Mouse (Mus musculus): Measurements from ENCODE around the gene Gm11168.
"Not testable (repeated sequence)": the region's sequence is repeated elsewhere in the genome, so short reads cannot be mapped to it uniquely, and the experiment has no call there.

Gm11168 gene

DNA sequence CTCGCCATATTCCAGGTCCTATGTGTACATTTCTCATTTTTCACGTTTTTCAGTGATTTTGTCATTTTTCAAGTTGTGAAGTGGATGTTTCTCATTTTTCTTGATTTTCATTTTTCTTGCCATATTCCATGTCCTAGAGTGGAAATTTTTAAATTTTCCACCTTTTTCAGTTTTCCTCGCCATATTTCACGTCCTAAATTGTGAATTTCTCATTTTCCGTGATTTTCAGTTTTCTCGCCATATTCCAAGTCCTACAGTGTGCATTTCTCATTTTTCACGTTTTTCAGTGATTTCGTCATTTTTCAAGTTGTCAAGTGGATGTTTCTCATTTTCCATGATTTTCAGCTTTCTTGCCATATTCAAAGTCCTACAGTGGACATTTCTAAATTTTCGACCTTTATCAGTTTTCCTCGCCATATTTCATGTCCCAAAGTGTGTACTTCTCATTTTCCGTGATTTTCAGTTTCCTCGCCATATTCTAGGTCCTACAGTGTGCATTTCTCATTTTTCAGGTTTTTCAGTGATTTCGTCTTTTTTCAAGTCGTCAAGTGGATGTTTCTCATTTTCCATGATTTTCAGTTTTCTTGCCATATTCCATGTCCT, at the start of gene Gm11168:
Gene Gm11168, plus strand, starts transcription at position 553 of the 603 bp plus-strand sequence.
- DNase-seq (ENCODE audit: extremely low read depth, low read depth, low spot score), result not testable (repeated sequence)

DNA sequence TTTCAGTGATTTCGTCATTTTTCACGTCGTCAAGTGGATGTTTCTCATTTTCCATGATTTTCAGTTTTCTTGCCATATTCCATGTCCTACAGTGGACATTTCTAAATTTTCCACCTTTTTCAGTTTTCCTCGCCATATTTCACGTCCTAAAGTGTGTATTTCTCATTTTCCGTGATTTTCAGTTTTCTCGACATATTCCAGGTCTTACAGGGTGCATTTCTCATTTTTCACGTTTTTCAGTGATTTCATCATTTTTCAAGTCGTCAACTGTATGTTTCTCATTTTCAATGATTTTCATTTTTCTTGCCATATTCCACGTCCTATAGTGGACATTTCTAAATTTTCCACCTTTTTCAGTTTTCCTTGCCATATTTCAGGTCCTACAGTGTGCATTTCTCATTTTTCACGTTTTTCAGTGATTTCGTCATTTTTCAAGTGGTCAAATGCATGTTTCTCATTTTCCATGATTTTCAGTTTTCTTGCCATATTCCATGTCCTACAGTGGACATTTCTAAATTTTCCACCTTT, 2.6 kb upstream of the Gm11168 start, which contains the start of gene Gm10722:
Gene Gm10722, plus strand, starts transcription at position 478 of the 528 bp plus-strand sequence.
- DNase-seq (ENCODE audit: extremely low read depth, low read depth, low spot score), result peak; percentile 30

DNA sequence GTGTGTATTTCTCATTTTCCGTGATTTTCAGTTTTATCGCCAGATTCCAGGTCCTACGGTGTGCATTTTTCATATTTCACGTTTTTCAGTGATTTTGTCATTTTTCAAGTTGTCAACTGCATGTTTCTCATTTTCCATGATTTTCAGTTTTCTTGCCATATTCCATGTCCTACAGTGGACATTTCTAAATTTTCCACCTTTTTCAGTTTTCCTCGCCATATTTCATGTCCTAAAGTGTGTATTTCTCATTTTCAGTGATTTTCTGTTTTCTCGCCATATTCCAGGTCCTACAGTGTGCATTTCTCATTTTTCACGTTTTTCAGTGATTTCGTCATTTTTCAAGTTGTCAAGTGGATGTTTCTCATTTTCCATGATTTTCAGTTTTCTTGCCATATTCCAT, 2.1 kb upstream of the Gm11168 start:
- DNase-seq (ENCODE audit: extremely low read depth, low read depth, low spot score), result not testable (repeated sequence)

DNA sequence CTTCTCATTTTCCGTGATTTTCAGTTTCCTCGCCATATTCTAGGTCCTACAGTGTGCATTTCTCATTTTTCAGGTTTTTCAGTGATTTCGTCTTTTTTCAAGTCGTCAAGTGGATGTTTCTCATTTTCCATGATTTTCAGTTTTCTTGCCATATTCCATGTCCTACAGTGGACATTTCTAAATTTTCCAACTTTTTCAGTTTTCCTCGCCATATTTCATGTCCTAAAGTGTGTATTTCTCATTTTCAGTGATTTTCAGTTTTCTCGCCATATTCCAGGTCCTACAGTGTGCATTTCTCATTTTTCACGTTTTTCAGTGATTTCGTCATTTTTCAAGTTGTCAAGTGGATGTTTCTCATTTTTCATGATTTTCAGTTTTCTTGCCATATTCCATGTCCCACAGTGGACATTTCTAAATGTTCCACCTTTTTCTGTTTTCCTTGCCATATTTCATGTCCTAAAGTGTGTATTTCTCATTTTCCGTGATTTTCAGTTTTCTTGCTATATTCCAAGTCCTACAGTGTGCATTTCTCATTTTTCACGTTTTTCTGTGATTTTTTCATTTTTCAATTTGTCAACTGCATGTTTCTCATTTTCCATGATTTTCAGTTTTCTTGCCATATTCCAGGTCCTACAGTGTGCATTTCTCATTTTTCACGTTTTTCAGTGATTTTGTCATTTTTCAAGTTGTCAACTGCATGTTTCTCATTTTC, 1.0 kb upstream of the Gm11168 start:
- DNase-seq (ENCODE audit: extremely low read depth, low read depth, low spot score), result not testable (repeated sequence)

- DNase-seq (ENCODE audit: extremely low read depth, low read depth, low spot score), result not testable (repeated sequence)
Observed at GRCm38 (mm10) chr9:3006179-3006578, 3.0 kb downstream of the Gm11168 start.

GRCm38 (mm10) chr9:3006636-3007035, 3.5 kb downstream of the Gm11168 start:
- not testable (repeated sequence) for DNase-seq (ENCODE audit: extremely low read depth, low read depth, low spot score)

GRCm38 (mm10) chr9:3007272-3007671, 4.1 kb downstream of the Gm11168 start:
- not testable (repeated sequence) for DNase-seq (ENCODE audit: extremely low read depth, low read depth, low spot score)

DNA sequence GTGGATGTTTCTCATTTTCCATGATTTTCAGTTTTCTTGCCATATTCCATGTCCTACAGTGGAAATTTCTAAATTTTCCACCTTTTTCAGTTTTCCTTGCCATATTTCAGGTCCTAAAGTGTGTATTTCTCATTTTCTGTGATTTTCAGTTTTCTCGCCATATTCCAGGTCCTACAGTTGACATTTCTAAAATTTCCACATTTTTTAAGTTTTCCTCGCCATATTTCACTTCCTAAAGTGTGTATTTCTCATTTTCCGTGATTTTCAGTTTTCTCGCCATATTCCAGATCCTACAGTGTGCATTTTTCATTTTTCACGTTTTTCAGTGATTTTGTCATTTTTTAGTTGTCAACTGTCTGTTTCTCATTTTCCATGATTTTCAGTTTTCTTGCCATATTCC, 6.2 kb downstream of the Gm11168 start:
- DNase-seq (ENCODE audit: extremely low read depth, low read depth, low spot score), result not testable (repeated sequence)

DNA sequence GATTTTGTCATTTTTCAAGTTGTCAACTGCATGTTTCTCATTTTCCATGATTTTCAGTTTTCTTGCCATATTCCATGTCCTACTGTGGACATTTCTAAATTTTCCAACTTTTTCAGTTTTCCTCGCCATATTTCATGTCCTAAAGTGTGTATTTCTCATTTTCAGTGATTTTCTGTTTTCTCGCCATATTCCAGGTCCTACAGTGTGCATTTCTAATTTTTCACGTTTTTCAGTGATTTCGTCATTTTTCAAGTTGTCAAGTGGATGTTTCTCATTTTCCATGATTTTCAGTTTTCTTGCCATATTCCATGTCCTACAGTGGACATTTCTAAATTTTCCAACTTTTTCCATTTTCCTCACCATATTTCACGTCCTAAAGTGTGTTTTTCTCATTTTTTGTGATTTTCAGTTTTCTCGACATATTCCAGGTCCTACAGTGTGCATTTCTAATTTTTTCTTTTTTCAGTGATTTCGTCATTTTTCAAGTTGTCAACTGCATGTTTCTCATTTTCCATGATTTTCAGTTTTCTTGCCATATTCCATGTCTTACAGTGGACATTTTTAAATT, 9.0 kb downstream of the Gm11168 start:
- DNase-seq (ENCODE audit: extremely low read depth, low read depth, low spot score), result not testable (repeated sequence)

- not testable (repeated sequence) for DNase-seq (ENCODE audit: extremely low read depth, low read depth, low spot score)
Observed at GRCm38 (mm10) chr9:3012733-3013279, 9.7 kb downstream of the Gm11168 start, which contains the start of gene Gm10721. TSS of gene Gm10721 (plus strand) at chr9:3013140.

DNA sequence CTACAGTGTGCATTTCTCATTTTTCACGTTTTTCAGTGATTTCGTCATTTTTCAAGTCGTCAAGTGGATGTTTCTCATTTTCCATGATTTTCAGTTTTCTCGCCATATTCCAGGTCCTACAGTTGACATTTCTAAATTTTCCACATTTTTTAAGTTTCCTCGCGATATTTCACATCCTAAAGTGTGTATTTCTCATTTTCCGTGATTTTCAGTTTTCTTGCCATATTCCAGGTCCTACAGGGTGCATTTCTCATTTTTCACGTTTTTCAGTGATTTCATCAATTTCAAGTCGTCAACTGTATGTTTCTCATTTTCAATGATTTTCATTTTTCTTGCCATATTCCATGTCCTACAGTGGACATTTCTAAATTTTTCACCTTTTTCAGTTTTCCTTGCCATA, 12.2 kb downstream of the Gm11168 start, which contains the start of gene Gm10720:
Gene Gm10720, plus strand, starts transcription at position 301 of the 400 bp plus-strand sequence.
- not testable (repeated sequence) for DNase-seq (ENCODE audit: extremely low read depth, low read depth, low spot score)

DNA sequence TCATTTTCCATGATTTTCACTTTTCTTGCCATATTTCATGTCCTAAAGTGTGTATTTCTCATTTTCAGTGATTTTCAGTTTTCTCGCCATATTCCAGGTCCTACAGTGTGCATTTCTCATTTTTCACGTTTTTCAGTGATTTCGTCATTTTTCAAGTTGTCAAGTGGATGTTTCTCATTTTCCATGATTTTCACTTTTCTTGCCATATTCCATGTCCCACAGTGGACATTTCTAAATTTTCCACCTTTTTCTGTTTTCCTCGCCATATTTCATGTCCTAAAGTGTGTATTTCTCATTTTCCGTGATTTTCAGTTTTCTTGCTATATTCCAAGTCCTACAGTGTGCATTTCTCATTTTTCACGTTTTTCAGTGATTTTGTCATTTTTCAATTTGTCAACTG, 12.8 kb downstream of the Gm11168 start:
- not testable (repeated sequence) for DNase-seq (ENCODE audit: extremely low read depth, low read depth, low spot score)

DNA sequence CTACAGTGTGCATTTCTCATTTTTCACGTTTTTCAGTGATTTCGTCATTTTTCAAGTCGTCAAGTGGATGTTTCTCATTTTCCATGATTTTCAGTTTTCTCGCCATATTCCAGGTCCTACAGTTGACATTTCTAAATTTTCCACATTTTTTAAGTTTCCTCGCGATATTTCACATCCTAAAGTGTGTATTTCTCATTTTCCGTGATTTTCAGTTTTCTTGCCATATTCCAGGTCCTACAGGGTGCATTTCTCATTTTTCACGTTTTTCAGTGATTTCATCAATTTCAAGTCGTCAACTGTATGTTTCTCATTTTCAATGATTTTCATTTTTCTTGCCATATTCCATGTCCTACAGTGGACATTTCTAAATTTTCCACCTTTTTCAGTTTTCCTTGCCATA, 14.0 kb downstream of the Gm11168 start, which contains the start of gene Gm10719:
Gene Gm10719, plus strand, starts transcription at position 301 of the 400 bp plus-strand sequence.
- DNase-seq (ENCODE audit: extremely low read depth, low read depth, low spot score), result not testable (repeated sequence)

DNA sequence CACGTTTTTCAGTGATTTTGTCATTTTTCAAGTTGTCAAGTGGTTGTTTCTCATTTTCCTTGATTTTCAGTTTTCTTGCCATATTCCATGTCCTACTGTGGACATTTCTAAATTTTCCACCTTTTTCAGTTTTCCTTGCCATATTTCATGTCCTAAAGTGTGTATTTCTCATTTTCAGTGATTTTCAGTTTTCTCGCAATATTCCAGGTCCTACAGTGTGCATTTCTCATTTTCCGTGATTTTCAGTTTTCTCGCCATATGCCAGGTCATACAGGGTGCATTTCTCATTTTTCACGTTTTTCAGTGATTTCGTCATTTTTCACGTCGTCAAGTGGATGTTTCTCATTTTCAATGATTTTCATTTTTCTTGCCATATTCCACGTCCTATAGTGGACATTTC, 15.8 kb downstream of the Gm11168 start:
- not testable (repeated sequence) for DNase-seq (ENCODE audit: extremely low read depth, low read depth, low spot score)

GRCm38 (mm10) chr9:3019835-3020727, 16.9 kb downstream of the Gm11168 start:
- not testable (repeated sequence) for DNase-seq (ENCODE audit: extremely low read depth, low read depth, low spot score)

DNA sequence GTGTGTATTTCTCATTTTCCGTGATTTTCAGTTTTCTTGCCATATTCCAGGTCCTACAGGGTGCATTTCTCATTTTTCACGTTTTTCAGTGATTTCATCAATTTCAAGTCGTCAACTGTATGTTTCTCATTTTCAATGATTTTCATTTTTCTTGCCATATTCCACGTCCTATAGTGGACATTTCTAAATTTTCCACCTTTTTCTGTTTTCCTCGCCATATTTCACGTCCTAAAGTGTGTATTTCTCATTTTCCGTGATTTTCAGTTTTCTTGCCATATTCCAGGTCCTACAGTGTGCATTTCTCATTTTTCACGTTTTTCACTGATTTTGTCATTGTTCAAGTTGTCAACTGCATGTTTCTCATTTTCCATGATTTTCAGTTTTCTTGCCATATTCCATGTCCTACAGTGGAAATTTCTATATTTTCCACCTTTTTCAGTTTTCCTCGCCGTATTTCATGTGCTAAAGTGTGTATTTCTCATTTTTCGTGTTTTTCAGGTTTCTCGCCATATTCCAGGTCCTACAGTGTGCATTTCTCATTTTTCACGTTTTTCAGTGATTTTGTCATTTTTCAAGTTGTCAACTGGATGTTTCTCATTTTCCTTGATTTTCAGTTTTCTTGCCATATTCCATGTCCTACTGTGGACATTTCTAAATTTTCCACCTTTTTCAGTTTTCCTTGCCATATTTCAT, 19.3 kb downstream of the Gm11168 start:
- not testable (repeated sequence) for DNase-seq (ENCODE audit: extremely low read depth, low read depth, low spot score)

DNA sequence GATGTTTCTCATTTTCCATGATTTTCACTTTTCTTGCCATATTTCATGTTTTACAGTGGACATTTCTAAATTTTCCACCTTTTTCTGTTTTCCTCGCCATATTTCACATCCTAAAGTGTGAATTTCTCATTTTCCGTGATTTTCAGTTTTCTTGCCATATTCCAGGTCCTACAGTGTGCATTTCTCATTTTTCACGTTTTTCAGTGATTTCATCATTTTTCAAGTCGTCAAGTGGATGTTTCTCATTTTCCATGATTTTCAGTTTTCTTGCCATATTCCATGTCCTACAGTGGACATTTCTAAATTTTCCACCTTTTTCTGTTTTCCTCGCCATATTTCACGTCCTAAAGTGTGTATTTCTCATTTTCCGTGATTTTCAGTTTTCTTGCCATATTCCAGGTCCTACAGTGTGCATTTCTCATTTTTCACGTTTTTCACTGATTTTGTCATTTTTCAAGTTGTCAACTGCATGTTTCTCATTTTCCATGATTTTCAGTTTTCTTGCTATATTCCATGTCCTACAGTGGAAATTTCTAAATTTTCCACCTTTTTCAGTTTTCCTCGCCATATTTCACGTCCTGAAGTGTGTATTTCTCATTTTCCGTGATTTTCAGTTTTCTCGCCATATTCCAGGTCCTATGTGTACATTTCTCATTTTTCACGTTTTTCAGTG, 20.3 kb downstream of the Gm11168 start, which contains the start of gene Gm10718:
Gene Gm10718, plus strand, starts transcription at position 236 of the 673 bp plus-strand sequence.
- DNase-seq (ENCODE audit: extremely low read depth, low read depth, low spot score), result not testable (repeated sequence)

- DNase-seq (ENCODE audit: extremely low read depth, low read depth, low spot score), result not testable (repeated sequence)
Observed at GRCm38 (mm10) chr9:3023985-3024648, 21.0 kb downstream of the Gm11168 start.
